Mouse (Mus musculus): Measurements from ENCODE around the gene Syngr4. TPM values are rescaled to one million over a fixed set of nuclear protein-coding genes. Genes with fewer than 3 reads are reported as not detected.
"Not testable (repeated sequence)": the region's sequence is repeated elsewhere in the genome, so short reads cannot be mapped to it uniquely, and the experiment has no call there.

The Syngr4 gene
- polyA plus RNA-seq, 1 experiment from 2014 or later = 1.3 TPM

- not testable (repeated sequence) for H3K4me2 ChIP-seq; H3K4me1 ChIP-seq (ENCODE audit: control insufficient read depth, insufficient read depth, low read length); H3K27ac ChIP-seq (ENCODE audit: low read depth, low read length); H3K4me3 ChIP-seq (ENCODE audit: low read depth, low read length); H3K27me3 ChIP-seq (ENCODE audit: control insufficient read depth, insufficient read depth, low read length); H3K36me3 ChIP-seq (ENCODE audit: control insufficient read depth, insufficient read depth, low read length); ATAC-seq (ENCODE audit: low FRiP score); H3K9me3 ChIP-seq (ENCODE audit: control insufficient read depth, low read length); H3K9ac ChIP-seq (ENCODE audit: low read length); DNase-seq (ENCODE audit: low spot score, missing footprints)
- 64% methylated on average over 4 of the region's 4 CpGs for WGBS
Measured at GRCm38 (mm10) chr7:45898125-45898524, 1.6 kb upstream of the Syngr4 start.

DNA sequence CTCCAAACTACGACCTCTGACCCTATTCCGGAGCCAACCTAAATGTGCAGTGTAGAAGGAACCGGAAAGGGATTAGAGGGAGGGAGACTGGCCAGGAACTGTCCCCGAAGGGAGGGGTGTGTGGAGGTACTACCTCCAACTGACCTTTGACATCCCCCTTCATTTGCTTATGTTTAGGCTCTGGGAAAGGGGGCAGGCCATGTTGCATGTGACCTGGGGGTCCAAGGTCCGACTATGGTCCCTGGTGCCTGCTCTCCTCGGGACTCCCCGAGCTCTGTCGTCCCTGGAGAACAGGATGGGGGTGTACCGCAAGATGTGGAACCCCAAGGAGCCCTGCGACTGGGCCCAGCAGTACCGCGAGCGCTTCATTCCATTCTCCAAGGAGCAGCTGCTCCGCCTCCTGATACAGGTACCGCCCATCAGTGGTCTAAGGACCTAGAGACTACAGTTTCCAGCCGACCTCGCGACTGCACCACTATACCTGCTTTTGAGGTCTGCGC, 794 bp upstream of the Syngr4 start:
- peak overlapping the region; percentile 15; the same call in 1 of the 2 replicates for H3K27ac ChIP-seq (ENCODE audit: low read depth, low read length)
- peak overlapping the region; percentile 38 for H3K4me3 ChIP-seq (ENCODE audit: low read depth, low read length)
- no peaks in the 10 kb centered on the region for H3K9me3 ChIP-seq (ENCODE audit: control insufficient read depth, low read length)
- peak; percentile 92 for DNase-seq (ENCODE audit: low spot score, missing footprints)
- H3K4me1 ChIP-seq (ENCODE audit: control insufficient read depth, insufficient read depth, low read length) = peaks cover 10% of the 10 kb centered on the region; the same call in 1 of the 2 replicates
- peak; percentile 73 for ATAC-seq (ENCODE audit: low FRiP score)
- no peaks in the 10 kb centered on the region for H3K27me3 ChIP-seq (ENCODE audit: control insufficient read depth, insufficient read depth, low read length)
- peak overlapping the region; percentile 65 for H3K9ac ChIP-seq (ENCODE audit: low read length)
- H3K36me3 ChIP-seq (ENCODE audit: control insufficient read depth, insufficient read depth, low read length) = no peaks in the 10 kb centered on the region
- H3K4me2 ChIP-seq = peak overlapping the region; percentile 70
- WGBS = 1% methylated on average over 19 of the region's 19 CpGs

GRCm38 (mm10) chr7:45895931-45896516, 490 bp downstream of the Syngr4 start:
- DNase-seq (ENCODE audit: low spot score, missing footprints) (no peak), ATAC-seq (ENCODE audit: low FRiP score) (peak; percentile 38)
- 0 out of 2 replicates have a peak overlapping the region, but pooled peaks have one; percentile 38 for H3K4me3 ChIP-seq (ENCODE audit: low read depth, low read length)
- H3K4me1 ChIP-seq (ENCODE audit: control insufficient read depth, insufficient read depth, low read length) = peaks cover 10% of the 10 kb centered on the region; the same call in 1 of the 2 replicates
- no peak overlapping the region for H3K9ac ChIP-seq (ENCODE audit: low read length)
- no peaks in the 10 kb centered on the region for H3K9me3 ChIP-seq (ENCODE audit: control insufficient read depth, low read length)
- no peak overlapping the region for H3K27ac ChIP-seq (ENCODE audit: low read depth, low read length)
- peak overlapping the region; percentile 26; the same call in 1 of the 2 replicates for H3K4me2 ChIP-seq
- H3K27me3 ChIP-seq (ENCODE audit: control insufficient read depth, insufficient read depth, low read length) = no peaks in the 10 kb centered on the region
- H3K36me3 ChIP-seq (ENCODE audit: control insufficient read depth, insufficient read depth, low read length) = no peaks in the 10 kb centered on the region
- WGBS = 80% methylated on average over 6 of the region's 6 CpGs

GRCm38 (mm10) chr7:45892651-45893050, 3.9 kb downstream of the Syngr4 start:
- H3K4me2 ChIP-seq = no peak overlapping the region
- no peaks in the 10 kb centered on the region for H3K27me3 ChIP-seq (ENCODE audit: control insufficient read depth, insufficient read depth, low read length)
- H3K9me3 ChIP-seq (ENCODE audit: control insufficient read depth, low read length) = no peaks in the 10 kb centered on the region
- ATAC-seq (ENCODE audit: low FRiP score) (no peak), DNase-seq (ENCODE audit: low spot score, missing footprints) (no peak)
- no peak overlapping the region for H3K9ac ChIP-seq (ENCODE audit: low read length)
- peaks cover 6% of the 10 kb centered on the region; the same call in 1 of the 2 replicates for H3K4me1 ChIP-seq (ENCODE audit: control insufficient read depth, insufficient read depth, low read length)
- WGBS = 77% methylated on average over 2 of the region's 2 CpGs
- no peak overlapping the region for H3K27ac ChIP-seq (ENCODE audit: low read depth, low read length)
- H3K36me3 ChIP-seq (ENCODE audit: control insufficient read depth, insufficient read depth, low read length) = no peaks in the 10 kb centered on the region
- no peak overlapping the region for H3K4me3 ChIP-seq (ENCODE audit: low read depth, low read length)

DNA sequence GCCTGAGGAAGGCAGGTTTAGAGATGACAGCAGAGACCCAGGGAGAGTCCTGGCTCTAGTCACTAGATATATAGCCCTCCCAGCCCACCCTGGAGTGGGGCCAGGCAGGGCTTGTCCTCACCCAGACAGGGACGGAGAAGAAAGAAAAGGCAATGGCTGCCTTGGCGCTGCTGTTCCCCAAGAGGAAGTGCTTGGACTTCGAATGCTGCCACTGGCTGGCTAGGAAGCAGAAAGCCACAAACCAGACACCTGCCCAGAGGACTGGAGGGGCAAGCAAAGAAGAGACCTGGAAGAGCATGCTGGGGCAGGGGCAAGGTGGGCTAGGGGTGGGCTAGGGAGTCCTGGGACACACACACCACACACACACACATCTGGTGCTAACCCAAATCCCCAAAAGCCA, 9.3 kb downstream of the Syngr4 start:
- no peak overlapping the region for H3K4me2 ChIP-seq
- H3K27me3 ChIP-seq (ENCODE audit: control insufficient read depth, insufficient read depth, low read length) = no peaks in the 10 kb centered on the region
- H3K36me3 ChIP-seq (ENCODE audit: control insufficient read depth, insufficient read depth, low read length) = peaks cover 11% of the 10 kb centered on the region; the same call in 1 of the 2 replicates
- 66% methylated on average over 3 of the region's 3 CpGs for WGBS
- no peaks in the 10 kb centered on the region for H3K4me1 ChIP-seq (ENCODE audit: control insufficient read depth, insufficient read depth, low read length)
- H3K4me3 ChIP-seq (ENCODE audit: low read depth, low read length) = no peak overlapping the region
- no peak overlapping the region for H3K27ac ChIP-seq (ENCODE audit: low read depth, low read length)
- no peak for ATAC-seq (ENCODE audit: low FRiP score)
- no peak for DNase-seq (ENCODE audit: low spot score, missing footprints)
- no peaks in the 10 kb centered on the region for H3K9me3 ChIP-seq (ENCODE audit: control insufficient read depth, low read length)
- no peak overlapping the region for H3K9ac ChIP-seq (ENCODE audit: low read length)

GRCm38 (mm10) chr7:45881011-45881410, 15.5 kb downstream of the Syngr4 start:
- 97% methylated on average over 2 of the region's 2 CpGs for WGBS
- no peak overlapping the region for H3K4me3 ChIP-seq (ENCODE audit: low read depth, low read length)
- H3K4me1 ChIP-seq (ENCODE audit: control insufficient read depth, insufficient read depth, low read length) = no peaks in the 10 kb centered on the region
- ATAC-seq (ENCODE audit: low FRiP score) (no peak), DNase-seq (ENCODE audit: low spot score, missing footprints) (no peak)
- H3K27me3 ChIP-seq (ENCODE audit: control insufficient read depth, insufficient read depth, low read length) = no peaks in the 10 kb centered on the region
- peaks cover 27% of the 10 kb centered on the region for H3K36me3 ChIP-seq (ENCODE audit: control insufficient read depth, insufficient read depth, low read length)
- H3K9ac ChIP-seq (ENCODE audit: low read length) = no peak overlapping the region
- no peak overlapping the region for H3K27ac ChIP-seq (ENCODE audit: low read depth, low read length)
- H3K4me2 ChIP-seq = no peak overlapping the region
- no peaks in the 10 kb centered on the region for H3K9me3 ChIP-seq (ENCODE audit: control insufficient read depth, low read length)

DNA sequence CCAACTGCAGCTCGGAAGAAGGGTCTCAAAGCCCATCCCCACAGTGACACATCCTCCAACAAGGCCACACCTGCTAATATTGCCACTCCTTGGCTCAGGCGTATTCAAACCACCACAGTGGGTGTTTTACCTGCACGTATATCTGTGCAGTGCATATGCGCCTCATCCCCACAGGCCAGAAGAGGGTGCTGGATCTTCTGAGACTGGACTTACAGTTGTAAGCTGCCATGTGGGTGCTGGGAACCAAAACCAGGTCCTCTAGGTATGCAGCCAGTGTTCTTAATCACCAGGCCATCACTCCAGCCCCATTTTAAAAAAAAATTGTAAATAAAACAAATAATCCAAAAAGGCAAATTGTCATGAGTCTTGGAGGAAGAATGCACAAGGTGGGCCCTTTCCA, 16.0 kb downstream of the Syngr4 start:
- H3K27ac ChIP-seq (ENCODE audit: low read depth, low read length) = no peak overlapping the region
- ATAC-seq (ENCODE audit: low FRiP score) (no peak), DNase-seq (ENCODE audit: low spot score, missing footprints) (no peak)
- WGBS = 98% methylated on average over 4 of the region's 4 CpGs
- H3K9me3 ChIP-seq (ENCODE audit: control insufficient read depth, low read length) = no peaks in the 10 kb centered on the region
- H3K4me2 ChIP-seq = no peak overlapping the region
- H3K4me3 ChIP-seq (ENCODE audit: low read depth, low read length) = no peak overlapping the region
- H3K36me3 ChIP-seq (ENCODE audit: control insufficient read depth, insufficient read depth, low read length) = peaks cover 29% of the 10 kb centered on the region
- no peaks in the 10 kb centered on the region for H3K27me3 ChIP-seq (ENCODE audit: control insufficient read depth, insufficient read depth, low read length)
- no peaks in the 10 kb centered on the region for H3K4me1 ChIP-seq (ENCODE audit: control insufficient read depth, insufficient read depth, low read length)
- no peak overlapping the region for H3K9ac ChIP-seq (ENCODE audit: low read length)

- H3K4me1 ChIP-seq (ENCODE audit: control insufficient read depth, insufficient read depth, low read length); DNase-seq (ENCODE audit: low spot score, missing footprints); H3K9me3 ChIP-seq (ENCODE audit: control insufficient read depth, low read length); H3K27ac ChIP-seq (ENCODE audit: low read depth, low read length); H3K4me3 ChIP-seq (ENCODE audit: low read depth, low read length); ATAC-seq (ENCODE audit: low FRiP score); H3K27me3 ChIP-seq (ENCODE audit: control insufficient read depth, insufficient read depth, low read length); H3K9ac ChIP-seq (ENCODE audit: low read length); H3K4me2 ChIP-seq: not testable (repeated sequence)
- H3K36me3 ChIP-seq (ENCODE audit: control insufficient read depth, insufficient read depth, low read length) = peaks cover 26% of the 10 kb centered on the region
- WGBS = 94% methylated on average over 1 of the region's 1 CpGs
Measured at GRCm38 (mm10) chr7:45878278-45878677, 18.2 kb downstream of the Syngr4 start, which contains the start of gene Grin2d. Grin2d (minus strand) TSS chr7:45878378.

GRCm38 (mm10) chr7:45876895-45877294, 19.6 kb downstream of the Syngr4 start:
- H3K27me3 ChIP-seq (ENCODE audit: control insufficient read depth, insufficient read depth, low read length) = no peaks in the 10 kb centered on the region
- H3K36me3 ChIP-seq (ENCODE audit: control insufficient read depth, insufficient read depth, low read length) = peaks cover 18% of the 10 kb centered on the region
- H3K27ac ChIP-seq (ENCODE audit: low read depth, low read length) = no peak overlapping the region
- no peak overlapping the region for H3K4me2 ChIP-seq
- 95% methylated on average over 7 of the region's 7 CpGs for WGBS
- no peaks in the 10 kb centered on the region for H3K9me3 ChIP-seq (ENCODE audit: control insufficient read depth, low read length)
- H3K9ac ChIP-seq (ENCODE audit: low read length) = no peak overlapping the region
- ATAC-seq (ENCODE audit: low FRiP score) = no peak
- no peak for DNase-seq (ENCODE audit: low spot score, missing footprints)
- no peak overlapping the region for H3K4me3 ChIP-seq (ENCODE audit: low read depth, low read length)
- peaks cover 9% of the 10 kb centered on the region for H3K4me1 ChIP-seq (ENCODE audit: control insufficient read depth, insufficient read depth, low read length)
